Mouse (Mus musculus): ENCODE data around the gene Rps6kc1. TPM values are rescaled to one million over a fixed set of nuclear protein-coding genes. Genes with fewer than 3 reads are reported as not detected.

Rps6kc1 gene
- polyA plus RNA-seq (2012), result 0.06 and 0.08 TPM in 2 replicates

DNA sequence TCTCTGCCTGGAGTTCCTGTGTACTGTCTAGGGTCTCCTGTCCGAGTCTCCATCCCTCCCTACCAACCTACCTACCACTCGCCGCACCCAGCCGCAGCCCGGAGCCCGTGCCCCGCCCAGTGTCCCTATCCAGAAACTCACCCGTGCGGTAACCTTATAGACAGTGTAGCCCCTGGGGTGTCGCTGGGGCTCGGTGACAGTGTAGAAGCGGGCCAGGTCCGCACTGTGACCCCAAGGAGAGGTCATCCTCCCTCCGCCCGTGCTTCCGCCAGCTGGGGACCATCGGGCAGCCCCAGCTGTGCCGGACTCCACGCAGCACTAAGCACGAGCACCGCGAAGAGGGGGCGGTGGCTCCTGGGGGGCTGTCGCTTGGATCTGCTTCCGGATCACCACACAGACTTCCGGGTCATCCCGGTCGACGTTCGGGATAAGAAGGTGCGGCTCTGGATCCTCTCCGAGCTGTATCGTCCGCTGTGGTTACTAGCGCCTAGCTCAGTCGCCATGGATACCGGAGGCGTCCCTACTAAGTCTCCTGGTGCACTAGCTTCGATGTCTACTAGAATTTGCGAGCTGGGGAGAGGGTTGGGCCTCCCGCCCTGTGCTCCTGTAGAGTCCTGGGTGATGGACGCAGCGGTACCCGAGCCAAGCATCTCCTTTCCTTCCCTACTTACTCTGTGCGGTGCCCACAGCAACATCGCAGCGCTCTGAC lies at the start of gene Rps6kc1:
Gene Rps6kc1 (minus strand): TSS at position 356 of the 709 bp plus-strand sequence.
- Histone ChIP-seq H3K4me1 (ENCODE audit: control insufficient read depth) (peaks cover 21% of the 10 kb centered on the region), H3K27me3 (ENCODE audit: control insufficient read depth) (no peaks in the 10 kb centered on the region; the same call in 1 of the 2 replicates), H3K36me3 (ENCODE audit: control insufficient read depth) (no peaks in the 10 kb centered on the region), H3K9me3 (ENCODE audit: control insufficient read depth, low read length) (no peaks in the 10 kb centered on the region), H3K4me3 (replicated peaks) (peak within 1 kb of the TSS; percentile 74)
- TF ChIP-seq GATA1 (IDR thresholded peaks at IDR 0.05; ENCODE audit: low read length), result no peak
- TF ChIP-seq TAL1 (IDR thresholded peaks at IDR 0.05; ENCODE audit: low read length), result no peak

- TF ChIP-seq GATA1 (IDR thresholded peaks at IDR 0.05; ENCODE audit: low read length), result no peak
- no peak for TF ChIP-seq TAL1 (IDR thresholded peaks at IDR 0.05; ENCODE audit: low read length)
- Histone ChIP-seq H3K4me1 (ENCODE audit: control insufficient read depth) (peaks cover 21% of the 10 kb centered on the region), H3K27me3 (ENCODE audit: control insufficient read depth) (no peaks in the 10 kb centered on the region), H3K9me3 (ENCODE audit: control insufficient read depth, low read length) (no peaks in the 10 kb centered on the region), H3K4me3 (replicated peaks) (no peak overlapping the region), H3K36me3 (ENCODE audit: control insufficient read depth) (no peaks in the 10 kb centered on the region)
Observed at GRCm38 (mm10) chr1:190958821-190959220, 47.3 kb upstream of the Rps6kc1 start.

DNA sequence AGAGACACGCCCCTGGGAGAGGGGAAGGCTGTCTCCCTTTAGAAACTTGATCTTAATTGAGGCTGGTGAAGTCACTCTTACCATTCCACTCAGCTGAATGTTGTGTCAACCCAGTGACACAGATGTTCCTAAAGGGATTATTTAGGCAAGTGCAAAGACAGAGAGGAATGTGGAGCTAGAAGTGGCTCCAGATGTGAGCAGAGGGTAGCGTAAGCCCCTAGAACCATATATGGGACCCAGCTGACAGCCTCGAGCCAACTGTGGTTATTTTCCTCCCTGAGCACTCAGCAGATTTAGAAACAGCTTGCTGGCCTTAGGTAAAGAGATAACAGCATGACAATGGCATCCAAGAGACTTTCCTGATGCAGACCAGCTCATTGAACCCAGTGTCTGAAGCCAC lies 41.4 kb upstream of the Rps6kc1 start:
- Histone ChIP-seq H3K36me3 (ENCODE audit: control insufficient read depth) (peaks cover 6% of the 10 kb centered on the region), H3K27me3 (ENCODE audit: control insufficient read depth) (no peaks in the 10 kb centered on the region), H3K4me1 (ENCODE audit: control insufficient read depth) (peaks cover 9% of the 10 kb centered on the region), H3K9me3 (ENCODE audit: control insufficient read depth, low read length) (no peaks in the 10 kb centered on the region), H3K4me3 (replicated peaks) (no peak overlapping the region)
- no peak for TF ChIP-seq TAL1 (IDR thresholded peaks at IDR 0.05; ENCODE audit: low read length)
- TF ChIP-seq GATA1 (IDR thresholded peaks at IDR 0.05; ENCODE audit: low read length), result no peak

DNA sequence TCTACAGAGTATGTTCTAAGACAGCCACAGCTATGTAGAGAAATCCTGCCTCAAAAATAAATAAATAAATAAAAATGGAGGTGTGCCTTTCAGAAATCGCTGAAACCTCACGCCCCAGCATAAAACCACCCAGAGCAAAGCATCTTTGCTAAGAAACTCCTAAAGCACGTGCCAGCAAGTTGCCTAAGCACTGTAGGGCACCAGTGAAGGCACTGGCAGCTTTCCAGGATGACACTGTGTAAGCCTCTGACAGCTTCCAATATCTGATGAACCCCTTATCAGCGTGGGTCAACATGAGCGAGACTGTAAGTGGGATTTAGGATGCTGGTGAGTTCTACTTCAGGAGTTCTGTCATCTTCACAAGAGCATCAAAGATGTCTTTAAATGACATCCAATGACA lies 39.4 kb upstream of the Rps6kc1 start:
- no peak for TF ChIP-seq TAL1 (IDR thresholded peaks at IDR 0.05; ENCODE audit: low read length)
- TF ChIP-seq GATA1 (IDR thresholded peaks at IDR 0.05; ENCODE audit: low read length), result no peak
- H3K4me3 ChIP-seq (replicated peaks), result no peak overlapping the region
- no peaks in the 10 kb centered on the region; the same call in 1 of the 2 replicates for H3K4me1 ChIP-seq (ENCODE audit: control insufficient read depth)
- H3K9me3 ChIP-seq (ENCODE audit: control insufficient read depth, low read length), result no peaks in the 10 kb centered on the region
- H3K36me3 ChIP-seq (ENCODE audit: control insufficient read depth), result peaks cover 14% of the 10 kb centered on the region
- no peaks in the 10 kb centered on the region for H3K27me3 ChIP-seq (ENCODE audit: control insufficient read depth)

- Histone ChIP-seq H3K36me3 (ENCODE audit: control insufficient read depth) (peaks cover 32% of the 10 kb centered on the region), H3K4me1 (ENCODE audit: control insufficient read depth) (no peaks in the 10 kb centered on the region; the same call in 1 of the 2 replicates), H3K4me3 (replicated peaks) (no peak overlapping the region), H3K27me3 (ENCODE audit: control insufficient read depth) (no peaks in the 10 kb centered on the region), H3K9me3 (ENCODE audit: control insufficient read depth, low read length) (no peaks in the 10 kb centered on the region)
- TF ChIP-seq TAL1 (IDR thresholded peaks at IDR 0.05; ENCODE audit: low read length) (no peak), GATA1 (IDR thresholded peaks at IDR 0.05; ENCODE audit: low read length) (no peak)
Observed at GRCm38 (mm10) chr1:190948846-190949245, 37.3 kb upstream of the Rps6kc1 start.

DNA sequence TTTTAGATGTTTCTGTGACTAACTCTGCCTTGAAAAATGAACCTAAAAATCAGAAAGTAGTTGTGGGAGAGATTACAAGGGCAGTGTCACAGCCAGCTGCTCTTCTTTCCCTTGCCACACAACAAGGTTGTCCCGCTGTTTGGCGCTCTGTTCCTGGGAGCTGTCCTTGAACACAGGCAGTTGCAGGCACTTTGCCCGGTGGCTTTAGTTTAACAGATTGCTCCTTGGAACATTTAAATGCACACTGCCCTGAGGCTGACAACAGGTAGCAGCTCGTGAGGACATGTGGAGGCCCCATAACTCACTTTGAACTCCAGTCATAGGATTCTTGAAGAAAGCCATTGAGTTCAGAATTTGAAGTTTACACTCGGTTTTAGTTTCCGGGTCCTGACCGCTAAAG lies 36.9 kb upstream of the Rps6kc1 start:
- Histone ChIP-seq H3K4me1 (ENCODE audit: control insufficient read depth) (no peaks in the 10 kb centered on the region; the same call in 1 of the 2 replicates), H3K36me3 (ENCODE audit: control insufficient read depth) (peaks cover 37% of the 10 kb centered on the region), H3K9me3 (ENCODE audit: control insufficient read depth, low read length) (no peaks in the 10 kb centered on the region), H3K27me3 (ENCODE audit: control insufficient read depth) (no peaks in the 10 kb centered on the region), H3K4me3 (replicated peaks) (no peak overlapping the region)
- no peak for TF ChIP-seq GATA1 (IDR thresholded peaks at IDR 0.05; ENCODE audit: low read length)
- TF ChIP-seq TAL1 (IDR thresholded peaks at IDR 0.05; ENCODE audit: low read length), result no peak

DNA sequence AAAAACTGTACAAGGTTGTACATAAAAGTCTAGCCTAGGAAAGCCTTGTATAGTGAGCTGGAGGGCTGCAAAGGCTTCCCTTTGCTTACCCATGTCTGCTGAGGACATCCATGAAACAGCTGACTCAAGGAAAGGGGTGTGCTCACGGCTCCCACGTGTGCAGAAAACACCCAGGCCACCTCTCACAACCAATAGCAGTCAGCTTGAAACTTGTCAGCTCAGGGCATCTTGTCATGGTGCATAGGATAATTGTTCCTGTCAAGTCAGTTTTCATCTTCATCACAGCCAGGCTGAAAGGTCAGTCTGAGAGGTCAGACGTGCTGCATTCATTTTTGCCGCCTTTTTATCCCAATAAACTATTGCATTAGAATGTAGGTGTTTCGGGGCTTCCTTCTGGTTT lies 36.4 kb upstream of the Rps6kc1 start:
- H3K27me3 ChIP-seq (ENCODE audit: control insufficient read depth), result no peaks in the 10 kb centered on the region
- no peak overlapping the region for H3K4me3 ChIP-seq (replicated peaks)
- H3K9me3 ChIP-seq (ENCODE audit: control insufficient read depth, low read length), result no peaks in the 10 kb centered on the region
- no peaks in the 10 kb centered on the region; the same call in 1 of the 2 replicates for H3K4me1 ChIP-seq (ENCODE audit: control insufficient read depth)
- TF ChIP-seq GATA1 (IDR thresholded peaks at IDR 0.05; ENCODE audit: low read length) (no peak), TAL1 (IDR thresholded peaks at IDR 0.05; ENCODE audit: low read length) (no peak)
- peaks cover 41% of the 10 kb centered on the region for H3K36me3 ChIP-seq (ENCODE audit: control insufficient read depth)

GRCm38 (mm10) chr1:190944109-190944760 lies 32.7 kb upstream of the Rps6kc1 start:
- Histone ChIP-seq H3K9me3 (ENCODE audit: control insufficient read depth, low read length) (no peaks in the 10 kb centered on the region), H3K27me3 (ENCODE audit: control insufficient read depth) (no peaks in the 10 kb centered on the region), H3K4me1 (ENCODE audit: control insufficient read depth) (no peaks in the 10 kb centered on the region), H3K36me3 (ENCODE audit: control insufficient read depth) (peaks cover 78% of the 10 kb centered on the region), H3K4me3 (replicated peaks) (no peak overlapping the region)
- TF ChIP-seq TAL1 (IDR thresholded peaks at IDR 0.05; ENCODE audit: low read length) (no peak), GATA1 (IDR thresholded peaks at IDR 0.05; ENCODE audit: low read length) (no peak)

- H3K36me3 ChIP-seq (ENCODE audit: control insufficient read depth), result peaks cover 93% of the 10 kb centered on the region
Observed at GRCm38 (mm10) chr1:190939803-190940202, 28.2 kb upstream of the Rps6kc1 start.

More at GRCm38 (mm10) chr1:190939803-190940202, 28.2 kb upstream of the Rps6kc1 start:
- no peak overlapping the region for H3K4me3 ChIP-seq (replicated peaks)
- no peaks in the 10 kb centered on the region for H3K9me3 ChIP-seq (ENCODE audit: control insufficient read depth, low read length)
- H3K4me1 ChIP-seq (ENCODE audit: control insufficient read depth), result no peaks in the 10 kb centered on the region
- TF ChIP-seq TAL1 (IDR thresholded peaks at IDR 0.05; ENCODE audit: low read length), result no peak
- no peak for TF ChIP-seq GATA1 (IDR thresholded peaks at IDR 0.05; ENCODE audit: low read length)
- no peaks in the 10 kb centered on the region for H3K27me3 ChIP-seq (ENCODE audit: control insufficient read depth)

All from erythroblast, embryonic 14.5 days (primary cell).